Mouse (Mus musculus) frontal cortex, postnatal 36 days (tissue): ENCODE data around the gene Ntsr2.
"Not testable (repeated sequence)": the region's sequence is repeated elsewhere in the genome, so short reads cannot be mapped to it uniquely, and the experiment has no call there.

Experiments
- DNase-seq, 2 experiments: peaks; one replicate each; pipeline ENCODE4 v3.0.0; 2022; ENCODE audit warnings: low spot score in 2 of 2

Gene Ntsr2

DNA sequence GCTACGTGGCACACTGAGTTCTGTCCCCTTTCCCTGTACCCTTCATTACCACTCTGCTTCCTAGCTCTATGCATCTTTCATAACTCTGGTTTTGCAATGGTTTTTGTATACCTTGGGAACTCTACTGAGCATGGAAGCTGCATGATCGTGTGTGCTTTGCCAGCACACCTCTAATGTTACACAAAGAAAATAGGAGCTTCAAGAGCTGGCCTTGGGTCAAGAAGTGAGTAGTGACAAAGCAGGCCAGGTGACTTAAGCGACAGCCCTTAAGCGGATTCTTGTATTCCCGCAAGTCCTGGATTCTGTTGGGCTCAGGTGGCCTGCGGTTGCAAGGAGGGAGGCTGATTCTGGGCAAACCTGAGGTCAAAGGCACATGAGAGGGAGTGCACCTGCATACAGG, 4.9 kb upstream of the Ntsr2 start:
- DNase-seq = no peak

DNA sequence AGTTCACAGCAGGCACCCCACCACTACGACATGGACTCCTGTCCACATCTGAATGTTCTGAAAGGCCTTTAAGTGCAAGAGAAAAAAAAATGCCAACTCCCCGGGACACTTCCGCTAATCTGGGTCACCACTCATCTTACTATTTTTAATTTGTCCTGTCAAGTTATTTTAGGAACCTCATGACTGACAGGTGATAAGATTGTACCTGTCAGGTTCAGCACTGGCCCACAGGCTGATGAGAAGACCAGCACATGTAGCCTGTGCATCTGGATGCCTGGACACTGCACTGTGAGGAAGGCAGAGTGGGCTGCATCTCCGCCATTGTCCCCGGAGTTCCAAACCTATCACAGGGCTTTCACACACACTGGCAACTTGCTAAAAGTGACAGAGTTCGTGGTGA, 3.4 kb upstream of the Ntsr2 start:
- no peak for DNase-seq

DNA sequence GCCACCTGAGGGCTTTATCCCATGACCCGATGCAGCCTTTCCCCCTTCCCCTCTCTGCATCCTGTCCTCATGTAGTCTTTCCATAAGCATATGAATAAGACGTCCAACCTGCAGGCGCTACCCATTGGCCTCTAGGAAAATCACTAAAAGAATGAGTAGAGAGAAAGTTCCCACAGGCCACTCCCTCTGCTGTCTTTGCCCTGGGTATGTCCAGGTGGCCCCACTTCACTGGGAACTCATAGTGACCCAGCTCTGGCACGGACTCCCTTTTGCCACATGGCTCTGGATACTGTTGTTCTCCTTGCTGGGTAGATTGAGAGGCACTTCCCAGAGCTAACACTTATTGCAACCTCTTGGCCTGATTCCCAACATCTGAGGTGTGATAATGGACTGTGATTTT, 2.4 kb downstream of the Ntsr2 start:
- no peak for DNase-seq

DNA sequence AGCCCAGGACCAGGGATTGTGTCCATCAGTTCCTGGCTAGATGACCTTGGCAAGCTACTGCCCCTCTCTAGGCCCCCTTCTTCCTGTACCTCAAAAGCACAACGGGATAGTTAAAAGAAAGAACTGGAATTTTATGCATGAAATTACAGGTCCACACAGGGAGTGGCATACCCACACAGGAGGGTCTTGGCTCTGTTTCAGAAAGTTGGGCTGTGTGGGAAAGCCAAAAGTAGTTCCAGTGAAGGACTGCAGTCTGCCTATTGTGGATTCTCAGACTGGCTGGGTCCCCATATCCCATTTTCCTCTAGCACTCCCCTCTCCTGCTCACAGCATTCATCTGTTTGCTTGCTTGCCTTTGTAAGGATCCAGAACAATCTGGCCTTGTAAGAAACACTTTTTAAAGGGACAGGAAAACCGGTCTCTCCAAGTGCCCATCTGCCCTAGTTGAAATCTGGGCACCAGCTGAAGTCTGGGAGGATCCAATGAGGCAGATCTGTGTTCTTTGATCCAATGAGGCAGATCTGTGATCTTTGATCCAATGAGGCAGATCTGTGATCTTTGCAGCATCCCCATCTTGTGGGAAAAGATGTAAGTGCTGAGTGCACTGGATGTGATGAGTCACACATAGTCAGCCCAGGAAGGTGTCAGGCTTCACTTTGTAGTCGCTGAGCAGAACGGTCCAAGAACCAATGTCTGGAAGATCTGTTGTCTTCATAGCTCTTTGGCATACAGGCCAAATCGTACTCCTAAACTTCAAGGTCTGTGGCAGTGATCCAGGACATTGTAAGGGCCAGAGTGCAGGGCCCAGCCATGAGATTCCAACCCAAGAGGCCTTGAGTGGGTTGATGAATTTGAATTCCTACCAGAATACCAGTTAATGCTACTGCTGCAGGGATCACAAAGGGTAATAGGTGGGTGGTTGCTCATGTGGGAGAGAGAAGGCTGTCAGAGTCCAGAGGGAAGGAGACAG, 4.0 kb downstream of the Ntsr2 start:
- DNase-seq = peak in 1 of 2 experiments; percentile 36

DNA sequence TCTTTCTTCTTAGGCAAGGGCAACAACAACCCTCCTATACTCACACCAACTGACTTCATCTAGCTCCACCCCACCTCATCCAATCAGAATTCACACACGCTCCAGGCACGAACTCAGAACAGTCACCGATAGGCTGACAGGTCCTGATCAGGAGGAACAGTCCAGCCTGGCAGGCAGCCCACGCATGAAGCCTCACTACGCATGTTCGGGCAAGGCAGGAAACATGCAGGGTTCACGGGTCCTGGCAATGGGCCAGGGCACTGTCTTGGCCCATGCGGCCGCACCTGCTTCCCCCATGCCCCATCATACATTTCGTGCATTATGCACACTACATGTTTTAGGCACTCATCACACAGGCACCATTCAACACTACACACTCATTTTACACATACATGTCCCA, 8.3 kb downstream of the Ntsr2 start:
- no peak for DNase-seq

DNA sequence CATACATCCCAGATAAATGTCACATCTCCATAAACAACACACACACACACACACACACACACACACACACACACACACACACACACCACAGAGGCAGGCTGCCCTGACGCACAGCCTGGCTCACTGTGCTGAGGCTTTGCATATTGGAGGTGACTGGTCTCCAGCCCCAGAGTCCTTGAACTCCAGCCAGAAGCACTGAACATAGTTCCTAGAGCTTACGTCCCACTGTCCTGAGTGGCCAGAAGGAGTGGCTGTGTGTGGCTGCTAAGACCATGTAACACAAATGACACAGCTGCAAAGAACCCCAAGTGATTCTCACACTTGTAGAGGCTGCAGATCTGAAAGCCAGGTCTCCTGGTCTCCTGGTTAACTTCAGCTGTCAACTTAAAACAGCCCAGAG, 8.8 kb downstream of the Ntsr2 start:
- DNase-seq = no peak

DNA sequence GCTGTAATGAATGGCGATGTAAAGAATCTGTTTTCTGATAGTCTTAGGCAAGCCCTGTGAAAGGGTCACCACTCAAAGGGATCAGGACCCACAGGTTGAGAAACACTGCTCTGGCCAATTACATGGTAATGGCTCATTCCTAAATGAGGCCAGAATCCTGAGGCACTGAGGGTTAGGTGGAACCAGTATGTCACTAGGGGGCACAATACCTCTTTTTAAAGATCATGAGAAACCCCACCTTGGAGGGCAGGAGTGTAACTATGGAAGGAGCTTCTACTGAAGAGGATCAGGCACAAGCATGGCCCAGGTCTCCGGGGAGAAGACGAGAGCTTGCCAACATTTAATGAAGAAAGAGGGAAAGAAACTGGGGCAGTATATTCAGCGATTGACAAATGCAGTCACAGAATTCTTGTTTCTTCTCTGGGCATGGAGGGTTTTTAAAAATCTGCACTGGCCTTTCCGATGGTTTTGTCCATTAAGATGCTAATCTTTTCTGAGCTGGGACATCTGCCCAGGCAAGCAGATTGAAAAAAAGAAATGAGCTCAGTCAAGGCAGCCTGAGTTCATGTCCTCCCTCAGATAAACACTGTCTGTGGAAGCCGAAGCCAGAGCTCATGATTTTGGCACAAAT, 9.9 kb downstream of the Ntsr2 start:
- DNase-seq = peak; percentile 19 to 53

DNA sequence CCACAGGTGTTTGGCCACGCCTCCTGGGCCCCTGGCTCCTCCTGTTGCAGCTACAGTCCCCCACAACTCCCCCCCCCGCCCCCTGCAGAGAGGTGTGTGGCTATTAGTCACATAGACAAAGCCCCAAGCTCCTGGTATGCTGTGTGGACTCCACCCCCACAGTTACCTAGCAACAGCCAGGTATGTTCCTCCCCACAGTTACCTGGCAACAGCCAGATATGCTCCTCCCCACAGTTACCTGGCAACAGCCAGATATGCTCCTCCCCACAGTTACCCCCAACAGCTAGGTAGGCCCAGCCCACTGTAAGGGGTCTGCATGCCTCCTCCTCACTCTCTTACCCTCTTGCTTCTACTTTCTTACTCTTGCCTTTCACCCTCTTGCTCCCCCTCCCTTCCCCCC, 11.8 kb downstream of the Ntsr2 start:
- no peak for DNase-seq

DNA sequence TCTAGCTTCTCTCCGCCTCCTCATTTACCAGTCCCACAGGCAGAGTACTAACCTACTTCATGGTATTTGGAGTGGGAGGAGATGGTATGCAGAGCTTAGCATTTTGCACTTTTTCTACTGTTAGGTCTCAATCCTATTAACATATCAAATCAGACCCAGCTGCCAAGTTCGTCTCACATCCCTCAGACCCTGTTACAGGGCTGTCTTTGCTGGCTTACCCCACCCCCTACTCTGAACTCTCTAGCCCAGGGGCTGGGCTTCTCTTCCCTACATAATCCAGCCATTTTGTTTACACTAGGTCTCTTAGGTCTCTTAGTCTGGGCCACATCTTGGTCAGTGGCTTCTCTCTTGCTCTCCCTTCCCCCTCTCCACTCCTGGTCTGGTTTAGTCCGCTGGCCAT, 16.0 kb downstream of the Ntsr2 start:
- no peak for DNase-seq

DNA sequence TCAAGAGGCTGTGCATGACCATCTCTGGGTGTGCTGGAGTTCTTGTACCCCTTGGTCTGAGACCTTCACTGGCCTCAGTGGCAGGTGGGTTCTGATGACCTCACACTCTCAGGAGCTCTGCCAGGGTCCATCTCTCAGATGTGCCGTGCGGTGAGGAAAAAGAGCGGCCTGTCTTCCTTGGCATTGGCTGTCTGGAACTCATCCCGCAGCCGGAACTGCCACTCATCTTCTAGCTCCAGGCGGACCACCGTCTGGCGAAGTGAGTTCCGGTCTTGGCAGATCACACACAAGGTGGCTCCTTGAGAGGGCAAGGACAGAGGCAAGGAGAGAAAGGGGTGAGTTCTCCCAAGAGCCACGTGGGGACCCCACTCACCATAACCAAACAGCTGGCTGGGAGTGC, 19.1 kb downstream of the Ntsr2 start:
- no peak for DNase-seq

DNA sequence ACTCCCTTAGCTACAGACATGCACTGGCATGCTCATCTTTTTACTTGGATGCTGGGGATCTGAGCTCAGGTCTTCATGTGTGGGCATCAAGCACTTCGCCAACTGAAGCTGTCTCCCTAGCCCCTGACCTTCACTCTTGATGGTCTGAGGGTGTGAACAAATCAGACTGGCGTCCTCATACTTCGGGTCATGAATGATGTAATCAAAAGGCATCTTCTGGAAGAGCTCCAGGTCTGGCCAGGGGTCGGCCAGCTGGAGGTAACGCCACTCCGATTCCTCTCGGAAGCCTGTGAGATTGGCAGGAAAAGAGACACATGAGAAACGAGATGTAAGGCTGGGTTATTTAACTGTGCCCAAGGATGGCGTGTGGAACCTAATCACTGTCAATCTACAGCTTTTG, 37.4 kb downstream of the Ntsr2 start:
- DNase-seq = no peak

DNA sequence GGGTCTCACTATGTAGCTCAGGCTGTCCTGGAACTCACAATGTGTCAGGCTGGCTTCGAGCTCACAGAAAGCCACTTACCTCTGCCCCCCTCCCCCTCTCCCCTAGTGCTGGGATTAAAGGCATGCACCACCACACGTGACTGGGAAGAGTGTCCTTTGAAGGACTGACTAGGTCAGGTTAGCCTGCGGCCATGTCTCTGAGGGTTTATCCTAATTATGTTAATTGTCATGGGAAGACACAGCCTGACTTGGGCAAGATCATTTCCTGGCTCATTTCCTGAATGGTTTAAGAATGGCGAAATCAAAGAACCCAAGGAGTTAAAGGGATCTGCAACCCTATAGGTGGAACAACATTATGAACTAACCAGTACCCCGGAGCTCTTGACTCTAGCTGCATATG, 41.6 kb downstream of the Ntsr2 start:
- DNase-seq = no peak

DNA sequence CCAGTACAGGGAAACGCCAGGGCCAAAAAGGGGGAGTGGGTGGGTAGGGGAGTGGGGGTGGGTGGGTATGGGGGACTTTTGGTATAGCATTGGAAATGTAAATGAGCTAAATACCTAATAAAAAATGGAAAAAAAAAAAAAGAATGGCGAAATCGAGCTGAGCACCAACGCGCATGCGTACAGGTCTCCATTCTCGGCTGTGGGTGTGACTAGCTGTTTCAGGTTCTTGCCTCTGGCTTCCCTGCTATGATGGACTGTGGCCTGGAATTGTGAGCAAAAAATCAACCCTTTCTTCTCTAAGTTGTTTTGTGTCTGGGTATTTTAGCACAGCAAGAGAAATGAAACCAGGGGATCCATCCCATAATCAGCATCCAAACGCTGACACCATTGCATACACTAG, 42.1 kb downstream of the Ntsr2 start:
- not testable (repeated sequence) for DNase-seq

DNA sequence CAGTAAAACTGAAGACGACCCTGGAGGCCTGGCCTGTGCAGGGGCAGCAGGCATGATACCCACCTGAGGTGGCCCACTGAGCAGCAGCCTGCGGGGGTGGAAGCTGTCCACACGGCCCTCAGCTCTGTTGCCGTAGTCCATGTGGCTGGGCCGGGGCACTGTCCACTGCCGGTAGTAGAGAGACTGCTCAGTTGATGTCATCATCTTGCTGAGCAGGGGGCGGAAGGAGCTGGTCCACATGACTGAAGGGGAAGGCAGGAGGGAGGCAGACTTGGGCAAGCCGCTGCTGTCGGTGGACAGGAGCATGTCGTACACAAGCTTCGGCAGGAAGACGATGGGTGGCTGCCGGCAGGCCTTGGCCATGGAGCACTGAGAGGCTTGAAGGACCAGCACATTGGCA, 43.0 kb downstream of the Ntsr2 start:
- DNase-seq = no peak

DNA sequence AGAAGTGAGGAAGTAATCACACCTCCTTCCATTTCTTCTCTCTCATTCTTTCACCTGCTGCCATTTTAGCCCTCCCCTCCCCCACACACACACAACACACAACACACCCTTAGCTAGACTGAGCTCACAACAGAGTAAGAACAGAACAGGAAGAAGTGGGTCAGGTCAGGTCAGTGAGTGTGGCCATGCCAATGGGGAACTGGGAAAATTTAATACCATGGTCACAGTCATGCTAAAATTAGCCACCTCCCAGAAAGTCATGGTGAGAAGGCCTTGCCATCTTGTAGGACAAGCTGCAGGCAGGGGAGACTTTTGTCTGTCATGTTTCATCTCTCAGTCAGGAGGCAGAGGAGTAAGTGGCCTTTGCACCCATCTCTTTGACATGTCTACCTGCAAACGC, 45.5 kb downstream of the Ntsr2 start:
- DNase-seq = no peak
